Mouse (Mus musculus): ENCODE data around the gene Smim5.

DNA sequence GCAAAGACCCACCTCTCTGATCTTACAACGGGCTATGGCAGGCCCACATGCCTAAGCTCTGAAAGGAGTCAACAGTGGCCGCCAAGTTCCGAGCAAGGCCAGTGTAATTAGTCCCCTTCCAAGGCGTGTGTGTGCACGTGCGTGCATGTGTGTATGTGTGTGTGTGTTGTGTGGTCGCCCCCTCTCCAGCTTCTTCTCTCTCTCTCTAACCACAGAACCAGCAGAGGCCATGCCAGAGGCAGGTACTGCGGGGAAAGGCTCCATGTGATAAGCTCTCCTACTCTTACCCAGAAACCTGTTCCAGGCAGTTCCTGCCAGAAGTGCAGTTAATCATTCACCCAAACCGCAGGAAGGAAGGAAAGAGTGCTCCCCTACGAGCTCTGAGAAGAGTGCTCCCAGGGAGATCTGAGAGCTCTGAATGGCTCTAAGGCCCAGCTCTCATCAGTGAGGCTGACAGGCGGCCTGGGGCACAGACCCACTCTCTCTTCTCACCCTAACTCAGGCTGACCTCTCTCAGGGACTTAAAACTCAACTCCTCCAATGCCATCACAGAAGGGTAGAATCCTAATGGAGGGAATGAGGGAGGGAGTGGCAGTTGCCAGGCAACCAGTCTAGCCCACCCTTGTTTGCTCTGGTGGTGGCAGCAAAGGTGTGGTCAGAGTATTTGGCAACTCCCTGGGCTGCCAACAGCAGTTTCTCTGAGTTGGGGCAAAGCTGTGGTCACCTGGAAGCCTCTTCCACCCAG is 12.0 kb downstream of the Smim5 start, which contains the start of gene Smim6:
- TF ChIP-seq CTCF (conservative IDR thresholded peaks at IDR 0.05; ENCODE audit: insufficient read depth, insufficient read length, low read depth, low read length) (no peak), POLR2A (IDR thresholded peaks at IDR 0.05; ENCODE audit: low read depth, low read length) (no peak)

All from kidney, adult 2 months (tissue).